Mouse (Mus musculus): ENCODE measurements around the gene Tomm40.

DNA sequence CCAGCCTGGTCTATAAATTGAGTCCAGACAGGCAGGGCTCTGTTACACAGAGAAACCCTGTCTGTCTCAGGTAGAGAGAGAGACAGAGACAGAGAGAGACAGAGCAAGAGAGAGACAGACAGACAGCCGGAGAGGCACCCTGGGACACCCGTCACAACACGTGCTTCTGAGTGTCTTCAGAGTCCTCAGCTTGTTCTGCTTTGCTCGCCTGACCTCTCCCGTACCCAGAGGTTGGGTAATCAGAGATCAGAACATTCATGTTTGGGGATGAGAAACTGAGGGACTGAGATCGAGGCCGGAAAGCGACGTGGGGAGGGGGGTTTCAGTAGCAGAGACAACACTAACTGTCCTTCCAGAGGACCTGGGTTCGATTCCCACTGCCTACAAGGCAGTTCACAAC is 39.4 kb downstream of the Tomm40 start:
- TF ChIP-seq CTCF (IDR thresholded peaks at IDR 0.05; ENCODE audit: borderline replicate concordance, insufficient read depth, low read depth, low read length) (no peak), POLR2A (IDR thresholded peaks at IDR 0.05; ENCODE audit: borderline replicate concordance, insufficient read depth, low read length) (no peak)

Data from cerebellum, adult 2 months (tissue).